11 mouse cellular contexts compared by ENCODE assay signal in the genomic region with DNA sequence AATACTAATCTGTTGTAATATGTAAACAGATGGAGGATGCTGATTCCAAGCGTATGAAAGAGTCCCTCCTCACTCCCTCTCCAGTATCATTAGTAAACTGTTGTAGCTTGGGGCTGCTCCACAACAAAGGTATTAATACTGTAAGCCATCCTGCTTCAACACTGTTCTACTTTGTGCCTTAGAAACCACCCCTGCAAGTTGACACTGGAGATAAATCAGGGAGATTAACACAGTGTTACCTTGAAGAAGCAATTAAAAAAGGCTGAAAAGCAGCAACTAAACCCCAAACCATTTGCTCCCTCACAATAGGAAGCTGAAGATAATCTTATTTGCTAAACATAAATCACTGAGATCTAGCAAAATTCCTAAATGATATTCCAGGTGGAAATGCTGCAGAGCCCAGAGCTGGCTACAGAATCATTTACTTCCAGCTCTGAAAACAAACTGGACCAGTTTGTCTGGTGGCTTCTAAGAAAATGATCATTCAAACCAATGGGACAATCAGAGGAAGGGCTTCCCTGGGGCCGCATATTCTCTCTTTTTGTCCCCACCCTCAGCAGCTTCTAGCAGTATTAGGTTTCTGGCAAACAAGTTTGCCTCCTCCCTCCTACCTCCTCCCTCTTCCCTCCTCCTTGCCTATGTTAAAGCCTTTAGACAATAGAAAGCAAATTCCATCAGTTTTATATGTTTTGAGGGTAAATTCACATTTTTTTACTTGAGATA. TPM values are rescaled to one million over a fixed set of nuclear protein-coding genes. Genes with fewer than 3 reads are reported as not detected.
DNase-seq lines count a peak whose midpoint lies in the region; ATAC-seq lines count a peak whose summit lies in the region.
"Had no signal": no experiment of that assay in that cellular context is flagged by ENCODE, and none has a peak within 500 bp of the region (broad histone marks: within the 10 kb centered on the region; RNA-seq: fewer than 3 reads in every experiment).

No protein-coding gene starts in this region.

- H3K4me3 ChIP-seq in hindbrain, embryonic 10.5 days: no peak overlapping the region
- H3K4me3 ChIP-seq in hindbrain, embryonic 12.5 days: no peak overlapping the region
- H3K4me3 ChIP-seq in neural tube, embryonic 13.5 days: no peak overlapping the region
- H3K4me3 ChIP-seq: liver, embryonic 15.5 days had no signal

- H3K9ac ChIP-seq in hindbrain, embryonic 12.5 days: no peak overlapping the region
- H3K9ac ChIP-seq in neural tube, embryonic 13.5 days: no peak overlapping the region
- H3K9ac ChIP-seq: liver, embryonic 15.5 days had no signal

- H3K27ac ChIP-seq in hindbrain, embryonic 10.5 days: peak overlapping the region; percentile 54
- no peak overlapping the region for H3K27ac ChIP-seq in hindbrain, embryonic 12.5 days
- peak overlapping the region; percentile 47 for H3K27ac ChIP-seq in neural tube, embryonic 13.5 days (replicated peaks)
- H3K27ac ChIP-seq: liver, embryonic 15.5 days had no signal

- H3K4me1 ChIP-seq in hindbrain, embryonic 10.5 days (replicated peaks): peaks cover 6% of the 10 kb centered on the region; the same call in 1 of the 2 replicates
- 0 out of 2 replicates have a peak, but pooled peaks cover 4% of the 10 kb centered on the region for H3K4me1 ChIP-seq in hindbrain, embryonic 12.5 days
- H3K4me1 ChIP-seq in neural tube, embryonic 13.5 days (replicated peaks): peaks cover 10% of the 10 kb centered on the region
- H3K4me1 ChIP-seq: liver, embryonic 15.5 days had no signal

- DNase-seq in embryo, embryonic 10.5 days (ENCODE audit: low spot score): peak; percentile 39
- DNase-seq in embryo, embryonic 10 days (ENCODE audit: low spot score): no peak
- no peak for DNase-seq in hindbrain, embryonic 10.5 days (ENCODE audit: low spot score)
- no peak for DNase-seq in neural tube, embryonic 10.5 days (ENCODE audit: extremely low spot score, low spot score)
- no peak for DNase-seq in layer of hippocampus, adult 9-10 months (ENCODE audit: low spot score)
- no peak for DNase-seq in urinary bladder, adult 18-20 months (ENCODE audit: low spot score in 2 of 2)
- DNase-seq: kidney, adult 11 months had no signal

- 45% methylated on average over 2 of the region's 2 CpGs for WGBS in hindbrain, embryonic 10.5 days
- WGBS in hindbrain, embryonic 12.5 days: 45% methylated on average over 2 of the region's 2 CpGs
- 30% methylated on average over 2 of the region's 2 CpGs for WGBS in neural tube, embryonic 13.5 days

- no peaks in the 10 kb centered on the region for H3K9me3 ChIP-seq in hindbrain, embryonic 10.5 days
- no peaks in the 10 kb centered on the region for H3K9me3 ChIP-seq in hindbrain, embryonic 12.5 days (replicated peaks)
- H3K9me3 ChIP-seq in neural tube, embryonic 13.5 days: no peaks in the 10 kb centered on the region
- H3K9me3 ChIP-seq: liver, embryonic 15.5 days had no signal

- no peak for ATAC-seq in hindbrain, embryonic 12.5 days (ENCODE audit: low FRiP score)
- ATAC-seq in neural tube, embryonic 13.5 days (ENCODE audit: low read depth): no peak; the same call in 1 of the 2 replicates

- H3K27me3 ChIP-seq in hindbrain, embryonic 10.5 days (ENCODE audit: insufficient read depth, poor library complexity, severe bottlenecking): no peaks in the 10 kb centered on the region
- no peaks in the 10 kb centered on the region for H3K27me3 ChIP-seq in hindbrain, embryonic 12.5 days
- no peaks in the 10 kb centered on the region for H3K27me3 ChIP-seq in neural tube, embryonic 13.5 days
- H3K27me3 ChIP-seq: liver, embryonic 15.5 days had no signal

- no peaks in the 10 kb centered on the region for H3K36me3 ChIP-seq in hindbrain, embryonic 10.5 days
- no peaks in the 10 kb centered on the region for H3K36me3 ChIP-seq in hindbrain, embryonic 12.5 days
- no peaks in the 10 kb centered on the region for H3K36me3 ChIP-seq in neural tube, embryonic 13.5 days
- H3K36me3 ChIP-seq: liver, embryonic 15.5 days had no signal

- no peak overlapping the region for H3K4me2 ChIP-seq in hindbrain, embryonic 12.5 days (replicated peaks)
- H3K4me2 ChIP-seq in neural tube, embryonic 13.5 days: no peak overlapping the region
- H3K4me2 ChIP-seq: liver, embryonic 15.5 days; midbrain, embryonic 11.5 days had no signal

RNA-seq across cellular contexts. Expression of gene Fam160a1, which starts 24.5 kb away (rescaled TPM):
- 0.64 and 1.1 TPM in 2 replicates for polyA plus RNA-seq in hindbrain, embryonic 10.5 days (2016; fragmentation: Nextera tagmentation; extraction: Ambion mirVana)
- 1.6 and 1.7 TPM in 2 replicates for polyA plus RNA-seq in hindbrain, embryonic 12.5 days (2016; fragmentation: Nextera tagmentation; extraction: Ambion mirVana)
- polyA plus RNA-seq in neural tube, embryonic 13.5 days (2015; fragmentation: Nextera tagmentation; extraction: Ambion mirVana): 0.21 and 0.39 TPM in 2 replicates

RNA-seq across cellular contexts. Expression of gene Glt28d2, which starts 45.7 kb away (rescaled TPM):
- 0.07 and 0.51 TPM in 2 replicates for polyA plus RNA-seq in hindbrain, embryonic 10.5 days (2016; fragmentation: Nextera tagmentation; extraction: Ambion mirVana)
- polyA plus RNA-seq in hindbrain, embryonic 12.5 days (2016; fragmentation: Nextera tagmentation; extraction: Ambion mirVana): 0.46 and 0.50 TPM in 2 replicates
- 0.18 and 0.25 TPM in 2 replicates for polyA plus RNA-seq in neural tube, embryonic 13.5 days (2015; fragmentation: Nextera tagmentation; extraction: Ambion mirVana)

RNA-seq across cellular contexts. Expression of gene Gm37240, which starts 45.7 kb away (rescaled TPM):
- polyA plus RNA-seq in hindbrain, embryonic 10.5 days (2016; fragmentation: Nextera tagmentation; extraction: Ambion mirVana): 1.4 and 1.6 TPM in 2 replicates
- 1.4 and 3.3 TPM in 2 replicates for polyA plus RNA-seq in hindbrain, embryonic 12.5 days (2016; fragmentation: Nextera tagmentation; extraction: Ambion mirVana)
- polyA plus RNA-seq in neural tube, embryonic 13.5 days (2015; fragmentation: Nextera tagmentation; extraction: Ambion mirVana): 0.44 TPM in 1 of 2 replicates, not detected in the other
